In genomic region chr11:40562866-40563265, GRCm38 (mm10) we compare ENCODE assay signal across 25 mouse cellular contexts.
DNase-seq lines count a peak whose midpoint lies in the region; ATAC-seq and TF ChIP-seq lines count a peak whose summit lies in the region.
"Had no signal": no experiment of that assay in that cellular context is flagged by ENCODE, and none has a peak within 500 bp of the region (broad histone marks: within the 10 kb centered on the region; RNA-seq: fewer than 3 reads in every experiment).

No protein-coding gene starts in this region.

- peak; percentile 33; the same call in 1 of the 2 replicates for ATAC-seq in forebrain, embryonic 12.5 days (ENCODE audit: low FRiP score)
- no peak for ATAC-seq in forebrain, embryonic 11.5 days (replicated peaks; ENCODE audit: low FRiP score)
- ATAC-seq in neural tube, embryonic 13.5 days (ENCODE audit: low read depth): 0 out of 2 replicates have a peak, but pooled peaks have one; percentile 40
- ATAC-seq: forebrain, postnatal 0 days; Patski had no signal

- DNase-seq in forebrain, embryonic 11.5 days (ENCODE audit: low spot score): no peak
- DNase-seq in left cerebral cortex, adult 2 months (ENCODE audit: extremely low spot score in 1 of 2, low spot score in 2 of 2): no peak
- DNase-seq in left cerebral cortex, adult 9 months (ENCODE audit: low spot score in 2 of 2): no peak
- no peak for DNase-seq in neural tube, embryonic 10.5 days (ENCODE audit: extremely low spot score, low spot score)
- DNase-seq in lung, postnatal 10 days: no peak
- DNase-seq: adrenal gland, postnatal 10 days; adrenal gland, postnatal 36 days; B cell, adult 2 months; cerebellum, adult 11 months; cerebellum, adult 2 months; cerebellum, adult 9-11 months; cerebellum, postnatal 25 days; forebrain, postnatal 0 days; gastrocnemius, adult 2 months; gastrocnemius, postnatal 14 days; heart, adult 11 months had no signal

- H3K9me3 ChIP-seq in forebrain, embryonic 12.5 days: no peaks in the 10 kb centered on the region
- no peaks in the 10 kb centered on the region for H3K9me3 ChIP-seq in forebrain, embryonic 11.5 days (ENCODE audit: control insufficient read depth, low read length)
- H3K9me3 ChIP-seq in neural tube, embryonic 13.5 days: no peaks in the 10 kb centered on the region
- H3K9me3 ChIP-seq: embryonic facial prominence, embryonic 13.5 days; forebrain, embryonic 10.5 days; G1E; hindbrain, embryonic 12.5 days; hindbrain, embryonic 15.5 days had no signal

- no peak overlapping the region for H3K4me3 ChIP-seq in forebrain, embryonic 12.5 days (replicated peaks)
- no peak overlapping the region for H3K4me3 ChIP-seq in forebrain, embryonic 11.5 days (ENCODE audit: low read depth, low read length)
- no peak overlapping the region for H3K4me3 ChIP-seq in left cerebral cortex, adult 2 months
- H3K4me3 ChIP-seq in neural tube, embryonic 13.5 days: no peak overlapping the region
- H3K4me3 ChIP-seq: embryonic facial prominence, embryonic 13.5 days; forebrain, embryonic 10.5 days; gastrocnemius, adult 2 months; hindbrain, embryonic 12.5 days; hindbrain, embryonic 15.5 days had no signal

- no peaks in the 10 kb centered on the region for H3K4me1 ChIP-seq in forebrain, embryonic 12.5 days
- no peaks in the 10 kb centered on the region for H3K4me1 ChIP-seq in forebrain, embryonic 11.5 days (replicated peaks; ENCODE audit: control insufficient read depth, insufficient read depth, low read length)
- H3K4me1 ChIP-seq in neural tube, embryonic 13.5 days (replicated peaks): peaks cover 9% of the 10 kb centered on the region; the same call in 1 of the 2 replicates
- H3K4me1 ChIP-seq: embryonic facial prominence, embryonic 13.5 days; forebrain, embryonic 10.5 days; hindbrain, embryonic 12.5 days; hindbrain, embryonic 15.5 days had no signal

- H3K9ac ChIP-seq in forebrain, embryonic 12.5 days: no peak overlapping the region
- no peak overlapping the region for H3K9ac ChIP-seq in forebrain, embryonic 11.5 days (ENCODE audit: low read length)
- H3K9ac ChIP-seq in neural tube, embryonic 13.5 days: no peak overlapping the region
- H3K9ac ChIP-seq: embryonic facial prominence, embryonic 13.5 days; forebrain, postnatal 0 days; hindbrain, embryonic 12.5 days; hindbrain, embryonic 15.5 days had no signal

- no peak overlapping the region for H3K27ac ChIP-seq in forebrain, embryonic 12.5 days
- no peak overlapping the region for H3K27ac ChIP-seq in forebrain, embryonic 11.5 days (ENCODE audit: low read depth, low read length)
- H3K27ac ChIP-seq in left cerebral cortex, adult 2 months: peak overlapping the region; percentile 37
- H3K27ac ChIP-seq in neural tube, embryonic 13.5 days (replicated peaks): 0 out of 2 replicates have a peak overlapping the region, but pooled peaks have one; percentile 52
- H3K27ac ChIP-seq: embryonic facial prominence, embryonic 13.5 days; forebrain, embryonic 10.5 days; gastrocnemius, adult 2 months; hindbrain, embryonic 12.5 days; hindbrain, embryonic 15.5 days had no signal

- 81% methylated on average over 6 of the region's 6 CpGs for WGBS in forebrain, embryonic 12.5 days
- 88% methylated on average over 6 of the region's 6 CpGs for WGBS in forebrain, embryonic 11.5 days
- WGBS in neural tube, embryonic 13.5 days: 38% methylated on average over 6 of the region's 6 CpGs

- intact Hi-C loops in left cerebral cortex, adult 2 months (cut with DNase I): no loop called here

- no peaks in the 10 kb centered on the region for H3K27me3 ChIP-seq in forebrain, embryonic 12.5 days
- no peaks in the 10 kb centered on the region for H3K27me3 ChIP-seq in forebrain, embryonic 11.5 days (ENCODE audit: control insufficient read depth, insufficient read depth, low read length)
- H3K27me3 ChIP-seq in neural tube, embryonic 13.5 days: no peaks in the 10 kb centered on the region
- H3K27me3 ChIP-seq: embryonic facial prominence, embryonic 13.5 days; hindbrain, embryonic 12.5 days; hindbrain, embryonic 15.5 days; Patski had no signal

- no peak for TF ChIP-seq CTCF in left cerebral cortex, adult 2 months (IDR thresholded peaks at IDR 0.05)

- H3K36me3 ChIP-seq in forebrain, embryonic 12.5 days (replicated peaks): no peaks in the 10 kb centered on the region
- no peaks in the 10 kb centered on the region for H3K36me3 ChIP-seq in forebrain, embryonic 11.5 days (ENCODE audit: control insufficient read depth, insufficient read depth, low read length)
- no peaks in the 10 kb centered on the region for H3K36me3 ChIP-seq in neural tube, embryonic 13.5 days
- H3K36me3 ChIP-seq: embryonic facial prominence, embryonic 13.5 days; forebrain, embryonic 10.5 days; G1E; hindbrain, embryonic 12.5 days; hindbrain, embryonic 15.5 days had no signal

- H3K4me2 ChIP-seq in forebrain, embryonic 12.5 days: no peak overlapping the region
- no peak overlapping the region for H3K4me2 ChIP-seq in forebrain, embryonic 11.5 days (ENCODE audit: low read depth, low read length, severe bottlenecking)
- H3K4me2 ChIP-seq in neural tube, embryonic 13.5 days: no peak overlapping the region
- H3K4me2 ChIP-seq: embryonic facial prominence, embryonic 13.5 days; heart, embryonic 11.5 days; hindbrain, embryonic 12.5 days; hindbrain, embryonic 15.5 days had no signal

Comparison
In these comparisons a context has a peak if more than half of its experiments do, and no peak if none do; other contexts are left out.
1. H3K27ac ChIP-seq: peak in left cerebral cortex, adult 2 months (single experiment) and neural tube, embryonic 13.5 days (single experiment); none in forebrain, embryonic 12.5 days (single experiment) and forebrain, embryonic 11.5 days (single experiment).